Mouse (Mus musculus): Measurements from ENCODE around the gene Fndc3b.

Gene Fndc3b

DNA sequence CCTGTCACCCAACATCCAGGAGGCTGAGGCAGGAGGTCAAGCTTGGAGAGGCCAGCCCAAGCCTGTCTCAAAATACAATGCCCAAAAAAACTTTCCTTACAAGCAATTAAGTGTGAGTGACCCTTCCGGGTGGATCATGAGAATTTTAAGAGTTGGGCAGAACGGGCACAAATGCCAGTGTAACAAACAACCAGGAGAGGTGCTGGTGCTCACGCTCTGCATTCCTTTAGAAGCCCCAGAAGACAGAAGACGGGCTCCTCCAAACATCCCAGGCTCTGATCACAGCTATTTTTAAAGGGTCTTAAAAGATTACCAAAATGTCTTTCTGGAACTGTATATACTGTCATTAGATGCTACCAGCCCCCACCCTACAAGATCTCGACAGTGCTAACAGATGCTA is 2.5 kb downstream of the Fndc3b start:
- no peak for DNase-seq

DNA sequence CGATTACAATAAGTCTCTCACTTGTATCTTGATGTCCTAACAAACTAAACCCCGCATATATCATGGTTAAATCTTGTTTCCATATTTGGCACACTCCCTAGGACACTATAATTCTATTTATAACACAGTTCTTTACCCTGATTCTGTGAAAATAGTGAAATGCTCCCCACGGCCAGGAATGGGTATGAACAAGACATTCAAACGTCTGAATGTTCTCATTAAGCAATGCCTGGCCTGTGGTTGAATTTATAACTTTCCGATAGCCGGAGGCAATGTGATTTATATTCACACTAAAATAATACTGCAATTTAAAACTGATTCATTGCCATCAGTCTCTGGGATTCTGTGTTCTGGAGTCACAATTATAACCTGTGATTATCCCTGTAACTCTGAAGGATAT is 5.3 kb downstream of the Fndc3b start:
- DNase-seq, result no peak

DNA sequence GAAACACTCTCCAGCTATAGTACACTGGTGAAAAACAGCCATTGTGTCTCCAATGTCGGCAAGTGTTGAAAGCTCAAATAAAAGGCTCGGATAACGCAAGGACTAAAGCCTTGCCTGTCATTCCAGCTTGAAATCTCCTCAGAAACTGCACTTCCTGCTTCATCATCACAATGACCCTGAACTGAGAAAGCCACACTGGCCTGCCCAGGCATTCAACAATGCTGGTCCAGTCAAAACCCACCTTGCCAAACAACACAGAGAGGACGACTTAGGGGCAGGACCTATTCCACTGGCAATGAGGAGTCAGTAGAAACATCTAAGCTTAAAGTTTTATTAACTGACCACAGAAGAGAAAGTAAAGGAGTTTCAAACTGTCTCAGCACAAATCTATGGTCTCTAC is 6.1 kb downstream of the Fndc3b start:
- DNase-seq, result no peak

DNA sequence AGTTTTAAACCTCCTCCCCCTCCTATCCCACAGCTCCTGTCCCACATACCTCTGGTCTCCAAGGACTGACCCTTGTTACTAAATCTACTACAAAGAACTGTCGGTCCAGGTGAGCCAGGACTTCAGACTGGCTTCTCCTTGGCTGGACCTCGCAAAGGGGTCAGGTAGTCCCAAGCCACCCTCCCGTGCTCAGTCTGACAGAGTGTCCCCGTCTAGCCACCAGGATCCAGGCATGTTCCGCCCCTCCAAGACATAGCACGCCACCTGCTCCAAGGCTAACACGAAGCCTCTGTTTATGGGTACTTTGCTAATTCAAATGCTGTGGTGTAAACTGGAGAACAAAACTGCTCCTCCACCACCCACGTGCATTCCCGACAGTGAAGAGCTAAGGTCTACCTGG is 6.5 kb downstream of the Fndc3b start:
- DNase-seq, result no peak

DNA sequence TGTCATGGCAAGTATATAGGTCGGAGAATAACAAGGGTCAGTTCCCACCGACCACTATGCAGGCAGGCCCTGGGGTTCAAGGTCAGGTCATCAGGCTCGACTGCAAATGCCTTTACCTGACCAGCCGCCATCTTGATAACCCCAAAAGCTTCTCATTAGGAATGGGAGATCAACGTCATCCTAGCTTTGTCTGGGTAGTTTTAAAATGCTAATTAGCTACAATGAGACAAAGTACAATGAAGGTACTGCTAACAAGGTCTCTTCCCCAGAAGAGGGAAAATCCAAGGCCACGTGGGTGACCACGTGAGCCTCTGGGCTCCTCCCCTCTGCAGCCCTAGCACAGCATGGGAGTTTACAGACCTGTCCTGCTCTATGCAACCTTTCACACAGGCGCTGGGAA is 7.6 kb downstream of the Fndc3b start:
- no peak for DNase-seq

DNA sequence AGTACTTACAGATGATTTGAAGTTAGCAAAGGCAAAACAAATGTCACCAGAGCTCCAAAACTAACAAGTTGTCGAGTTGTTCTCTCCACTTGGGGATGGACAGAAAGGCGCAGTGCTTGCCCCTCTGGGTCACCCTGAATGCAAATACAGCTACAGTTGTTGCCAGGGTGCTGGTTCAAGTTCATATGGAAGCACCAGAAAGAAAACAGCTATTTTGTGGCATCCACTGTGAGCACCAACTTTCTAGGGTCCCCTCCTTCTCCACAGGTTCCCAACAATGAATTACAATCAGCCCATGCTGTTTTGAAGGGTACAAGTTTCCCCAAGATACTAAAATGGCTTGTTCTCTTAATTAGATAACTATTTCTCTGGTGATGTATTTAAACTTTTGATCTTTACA is 8.0 kb downstream of the Fndc3b start:
- no peak for DNase-seq

DNA sequence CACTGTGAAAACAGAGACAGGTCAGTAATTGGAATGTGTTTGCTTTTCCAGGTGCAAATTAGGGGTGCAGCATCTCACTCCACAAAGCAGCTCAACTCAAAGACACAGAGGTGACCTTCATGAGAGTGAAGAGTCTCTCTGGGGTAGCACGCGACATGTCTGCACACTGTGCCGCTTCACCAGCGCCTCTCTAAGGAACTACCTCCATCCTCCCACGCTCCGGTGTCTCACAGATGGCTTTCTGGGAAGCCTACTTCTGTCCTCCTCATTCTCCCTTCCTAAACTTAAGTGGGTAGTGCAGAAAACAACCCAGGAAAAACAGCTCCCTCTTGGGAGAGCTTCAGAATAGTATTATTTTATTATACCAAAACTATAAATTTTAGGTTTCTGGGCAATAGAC is 12.4 kb downstream of the Fndc3b start:
- DNase-seq, result no peak

DNA sequence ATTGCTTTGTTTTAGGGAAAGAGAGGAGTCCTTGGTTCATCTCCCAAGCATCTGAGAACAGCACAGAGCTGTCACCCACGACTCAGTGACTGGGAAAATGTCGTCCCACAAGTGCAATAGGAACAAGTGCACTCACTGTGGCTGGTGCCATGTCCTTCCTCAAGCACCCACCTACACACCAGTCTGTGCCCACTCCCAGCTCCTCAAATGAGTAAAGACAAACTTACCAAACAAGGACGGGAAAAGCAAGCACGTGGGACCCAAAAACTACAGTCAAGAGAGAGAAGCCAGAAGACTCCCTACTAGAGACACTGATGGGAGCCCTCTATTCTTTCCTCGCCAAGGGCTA is 14.7 kb downstream of the Fndc3b start:
- DNase-seq, result no peak

DNA sequence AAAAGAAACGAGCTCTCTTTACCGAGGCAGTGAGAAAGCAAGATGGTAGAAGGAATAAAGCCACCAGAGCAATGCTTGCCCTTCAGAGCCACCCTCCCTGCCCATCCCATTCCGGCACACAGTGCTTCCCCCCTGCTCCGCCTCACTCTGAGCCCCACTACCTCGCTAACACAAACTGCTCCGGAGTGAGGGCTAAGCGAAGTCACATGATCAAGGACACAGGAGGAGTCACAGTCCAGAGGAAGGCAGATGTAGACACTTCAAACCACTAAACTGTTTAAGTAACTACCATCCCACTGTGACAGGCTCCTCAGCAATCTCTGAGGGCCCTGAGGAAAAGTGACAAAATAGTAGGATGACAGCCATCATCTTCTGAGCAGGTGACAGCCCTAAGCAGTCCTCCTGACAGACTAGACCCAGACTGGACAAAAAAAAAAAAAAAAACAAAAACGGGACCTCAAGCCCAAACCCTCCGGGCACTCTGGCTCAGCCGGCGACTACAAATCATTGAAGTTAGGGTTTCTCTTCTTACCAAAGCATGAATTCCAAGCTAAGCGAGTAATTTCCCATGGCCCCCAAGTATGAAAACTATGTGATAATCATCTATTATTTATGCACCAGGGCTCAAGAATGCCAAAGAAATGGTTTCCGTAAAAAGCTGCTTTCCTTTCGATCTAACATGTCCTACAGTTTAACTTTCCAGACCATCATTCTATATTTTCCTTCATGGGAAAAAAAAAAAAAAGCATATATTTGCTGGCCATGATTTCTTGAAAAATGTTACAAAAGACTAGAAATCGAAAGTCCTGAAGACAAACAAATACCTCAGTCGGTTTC is 15.3 kb downstream of the Fndc3b start:
- no peak for DNase-seq

DNA sequence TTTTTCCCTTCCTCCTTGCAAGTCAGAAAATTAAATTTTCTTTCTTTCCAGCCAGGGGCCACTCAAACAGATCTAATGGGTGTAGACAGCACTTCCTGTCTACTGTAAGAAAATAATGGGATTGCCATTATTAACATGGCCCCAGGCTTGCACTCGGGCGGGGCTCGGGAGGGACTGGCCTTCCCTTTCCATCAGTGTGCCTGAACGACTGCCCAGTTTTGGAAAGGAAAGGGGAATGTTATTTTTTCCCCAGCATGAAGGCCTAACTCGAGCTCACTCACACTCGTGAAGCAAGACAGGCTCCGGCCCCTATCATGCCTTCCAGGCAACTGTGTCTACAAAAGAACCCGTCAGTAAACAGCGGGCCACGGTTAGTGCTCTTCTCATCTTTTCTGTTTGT is 16.5 kb downstream of the Fndc3b start:
- DNase-seq, result no peak

DNA sequence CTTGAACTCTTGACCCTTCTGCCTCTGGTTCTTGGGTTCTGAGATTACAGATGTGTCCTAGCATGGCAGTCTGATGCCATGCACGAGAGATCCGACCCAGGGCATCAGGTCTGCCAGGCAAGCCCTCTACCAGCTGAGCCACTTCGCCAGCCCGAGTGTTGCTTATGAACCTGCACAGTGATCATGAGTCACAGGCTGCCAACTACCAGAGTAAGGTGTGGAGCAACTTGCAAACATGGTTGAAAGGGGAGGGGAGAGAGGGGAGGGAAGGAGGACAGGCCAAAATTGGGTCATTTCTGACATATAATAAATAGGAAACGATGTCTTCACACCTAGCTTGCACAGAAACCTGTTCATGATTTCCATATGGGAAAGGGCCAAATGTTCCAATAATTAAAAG is 17.0 kb downstream of the Fndc3b start:
- no peak for DNase-seq

DNA sequence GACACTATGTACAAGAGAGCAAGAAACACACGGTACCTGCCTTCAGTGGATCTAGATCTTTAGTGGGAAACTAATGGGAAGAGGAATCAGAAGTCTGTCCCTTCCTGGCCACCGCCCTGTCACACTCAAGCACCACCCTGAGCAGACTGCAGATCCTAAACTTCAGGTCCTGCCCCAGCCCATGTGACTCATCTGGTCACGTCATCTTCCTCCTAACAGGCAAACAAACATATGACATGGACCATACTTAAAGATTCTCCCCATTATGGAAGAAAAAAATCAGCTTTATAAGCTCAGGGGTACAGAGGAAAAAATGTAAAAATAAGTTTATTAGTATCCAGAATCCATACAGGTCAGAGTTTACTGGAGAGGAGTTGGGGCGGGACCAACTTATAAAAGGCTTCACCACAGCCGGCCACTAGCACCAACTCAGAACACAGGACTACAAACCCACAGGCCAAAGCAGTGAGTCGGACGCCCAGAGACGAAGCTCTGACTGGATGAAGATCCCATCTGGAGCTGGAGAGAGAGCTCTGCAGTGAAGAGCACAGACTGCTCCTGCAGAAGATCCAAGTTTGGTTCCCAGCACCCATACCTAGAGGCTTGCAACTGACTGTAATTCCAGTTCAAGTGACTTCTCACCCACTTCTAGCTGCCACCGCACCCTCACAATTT is 19.5 kb downstream of the Fndc3b start:
- no peak for DNase-seq

DNA sequence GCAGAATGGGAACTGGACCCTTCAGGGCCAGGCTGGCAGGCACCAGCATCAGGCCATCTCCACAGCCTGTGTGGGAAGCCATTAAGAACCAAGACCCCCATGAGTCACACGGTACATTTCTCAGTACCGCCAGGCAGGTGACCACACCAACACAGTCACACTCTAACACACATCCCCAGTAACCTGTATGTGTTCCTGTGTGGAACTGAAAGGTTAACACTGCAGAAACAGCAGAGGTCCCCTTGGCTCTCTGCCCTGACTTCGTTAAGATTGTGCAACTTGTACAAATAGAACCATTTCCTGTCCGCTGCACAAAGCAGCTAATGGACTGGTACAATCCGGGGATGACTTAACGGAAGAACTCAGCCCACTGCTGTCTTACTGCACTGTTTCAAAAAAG is 21.1 kb downstream of the Fndc3b start:
- peak in 1 of 2 experiments; percentile 21 for DNase-seq

DNA sequence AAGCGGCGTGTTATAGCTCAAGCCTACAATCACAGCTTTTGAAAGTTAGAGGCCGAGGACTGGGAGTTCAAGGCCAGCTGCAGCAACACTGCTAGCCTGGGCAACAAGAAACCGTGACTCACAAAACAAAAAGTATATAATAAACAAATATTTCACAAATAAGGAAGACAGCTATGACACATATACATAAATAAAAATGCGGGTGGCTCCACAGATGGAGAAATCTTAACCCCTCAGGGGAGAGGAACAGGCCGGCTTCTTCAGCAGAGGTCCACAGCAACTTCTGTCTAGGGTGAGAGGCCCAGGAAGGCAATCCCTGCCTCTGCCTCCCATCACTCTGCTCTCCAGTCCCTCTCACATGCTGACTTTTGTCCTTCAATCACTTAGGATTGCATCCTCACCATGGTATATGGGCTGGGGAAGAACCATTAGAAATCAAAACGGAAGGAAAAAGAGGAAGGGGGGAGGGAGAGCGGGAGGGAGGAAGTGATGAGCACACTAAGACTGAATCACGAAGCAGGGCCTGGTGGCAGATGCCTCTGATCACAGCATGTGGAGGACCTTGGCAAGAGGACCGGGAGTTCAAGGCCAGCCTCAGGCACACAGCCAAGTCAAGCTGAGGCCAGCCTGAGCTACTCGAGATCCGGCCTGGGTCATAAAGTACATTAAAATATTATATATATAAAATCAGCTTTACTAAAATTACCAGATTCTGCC is 21.8 kb downstream of the Fndc3b start:
- peak; percentile 83 to 84 for DNase-seq

DNA sequence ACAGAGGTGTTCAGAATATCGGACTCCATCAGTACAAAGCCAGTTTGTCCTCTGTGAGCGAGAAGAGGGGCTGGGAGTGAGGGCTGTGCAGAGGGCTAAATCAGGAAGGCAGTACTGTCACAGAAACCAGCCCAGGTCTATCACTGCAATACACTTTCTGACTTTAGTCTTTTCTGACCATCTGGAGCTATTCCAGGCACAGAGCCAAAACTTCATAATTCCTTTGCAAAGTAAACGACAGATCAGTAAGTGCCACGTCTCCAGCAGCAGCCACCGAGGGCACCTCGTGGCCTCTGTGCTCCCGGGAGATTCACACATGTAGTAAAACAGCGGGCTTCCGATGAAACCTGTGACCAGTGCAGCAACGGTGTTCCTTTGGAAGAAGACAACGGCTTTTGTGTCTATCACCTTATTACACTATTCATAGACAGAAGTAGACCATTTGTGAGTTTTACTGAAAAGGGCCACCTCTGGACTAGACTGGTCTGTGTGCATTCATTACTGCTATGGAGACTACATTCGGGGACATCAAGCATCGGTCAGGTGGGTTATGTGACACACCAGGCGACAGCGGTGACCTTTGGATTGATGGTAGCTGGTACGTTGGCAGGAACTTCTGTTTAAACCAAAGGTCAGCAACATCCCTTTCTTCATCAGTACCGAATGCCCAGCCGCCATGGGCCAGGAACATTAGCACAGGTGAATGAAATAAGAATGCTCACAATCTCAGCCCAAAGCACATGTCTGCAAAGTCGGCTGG is 24.2 kb downstream of the Fndc3b start:
- DNase-seq, result no peak

DNA sequence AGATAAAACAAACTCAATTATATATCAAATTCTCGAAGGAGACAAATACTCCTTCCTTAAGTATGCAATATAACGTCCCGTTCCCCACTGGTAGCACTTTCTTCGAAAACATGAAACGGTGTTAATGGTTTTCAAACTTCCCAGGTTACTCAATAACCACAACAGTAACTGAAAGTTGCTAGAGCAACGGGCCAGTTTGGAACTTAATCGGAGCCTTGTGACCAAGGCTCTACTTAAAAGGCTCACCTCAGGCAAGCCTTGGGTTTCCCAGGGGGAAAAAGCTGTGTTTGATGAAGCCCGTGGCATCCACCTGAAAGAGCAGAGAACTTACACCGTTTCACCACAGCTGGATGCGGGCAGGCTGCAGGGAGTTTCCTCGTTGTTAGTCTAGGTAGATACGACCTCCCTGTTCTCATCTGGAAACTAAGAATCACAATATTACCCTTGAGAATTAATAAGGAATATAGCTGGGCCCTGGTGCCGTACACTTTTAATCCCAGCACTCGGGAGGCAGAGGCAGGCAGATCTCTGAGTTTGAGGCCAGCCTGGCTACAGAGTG is 25.4 kb downstream of the Fndc3b start:
- no peak for DNase-seq

DNA sequence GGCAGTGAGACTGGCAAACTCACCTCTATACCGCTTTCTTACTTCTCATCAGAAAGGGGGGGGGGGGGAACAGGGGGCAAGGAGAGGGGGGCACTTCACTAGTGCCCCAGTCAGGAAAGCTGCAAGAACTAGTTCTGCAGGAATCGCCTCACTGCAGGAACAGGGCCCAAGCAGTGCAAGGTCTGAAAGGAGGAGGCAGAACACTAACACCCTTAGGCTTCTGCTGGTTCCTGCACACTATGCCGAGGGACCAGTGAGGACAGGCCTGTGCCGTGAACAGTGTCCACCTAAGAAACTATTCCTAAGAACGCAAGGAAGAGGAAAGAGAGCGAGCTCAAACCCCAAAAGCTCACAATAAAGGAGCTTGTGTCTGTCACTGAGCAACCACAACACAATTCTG is 26.0 kb downstream of the Fndc3b start:
- DNase-seq, result no peak

DNA sequence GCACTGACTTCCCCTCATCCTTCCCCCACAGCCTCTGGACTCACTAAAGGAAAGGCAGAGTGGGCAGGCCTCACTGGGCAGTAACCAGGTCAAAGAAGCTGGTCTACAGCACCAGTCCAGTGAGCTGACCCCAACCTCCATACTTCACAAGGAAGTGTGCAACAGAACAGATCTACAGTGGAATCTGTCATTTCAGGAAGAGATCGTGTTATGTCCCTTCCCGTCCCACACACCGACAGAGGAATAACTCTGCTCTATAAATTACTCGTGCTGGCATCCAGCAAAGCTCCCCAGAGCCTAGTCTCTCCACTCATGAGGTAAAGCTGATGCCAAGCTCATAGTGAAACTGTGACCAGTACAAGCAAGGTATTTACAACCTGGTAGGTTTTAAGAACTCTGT is 27.7 kb downstream of the Fndc3b start:
- no peak for DNase-seq

DNA sequence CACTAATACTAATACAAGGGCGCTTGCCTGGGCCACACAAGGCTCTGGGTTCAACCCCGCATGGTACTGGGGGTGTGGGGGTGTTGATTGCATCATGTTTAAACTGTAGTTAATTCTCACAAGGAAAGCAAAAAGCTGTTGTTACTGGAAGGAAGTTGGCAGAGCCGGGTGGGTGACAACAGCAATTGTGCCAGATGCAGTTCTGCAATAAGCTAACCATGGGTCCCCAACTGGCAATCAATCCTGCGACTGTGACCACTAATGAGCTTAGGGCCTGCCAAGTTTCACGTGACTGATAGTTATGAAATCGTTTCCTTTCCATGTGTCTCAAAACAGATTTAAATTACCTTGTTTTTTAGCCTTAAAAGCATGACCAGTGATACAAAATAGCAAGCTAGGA is 33.5 kb downstream of the Fndc3b start:
- no peak for DNase-seq

DNA sequence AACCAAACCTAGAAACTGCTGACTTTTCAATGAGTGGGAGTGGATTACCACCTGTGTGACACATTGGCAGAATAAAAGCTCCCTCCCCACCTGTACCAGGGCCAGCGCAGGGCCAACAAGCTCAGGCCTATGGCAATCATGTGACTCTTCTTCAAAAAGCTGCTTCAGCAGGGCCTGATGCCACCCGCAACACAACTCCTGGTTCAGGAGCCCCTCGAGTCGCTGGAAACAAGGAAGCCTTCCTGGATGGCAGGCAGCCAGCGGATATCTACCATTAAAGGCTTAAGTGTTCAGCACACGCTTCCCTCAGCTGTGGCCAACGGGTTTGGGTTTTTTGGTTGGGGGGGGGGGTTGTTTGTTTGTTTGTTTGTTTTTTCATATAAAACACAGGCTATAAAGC is 37.4 kb downstream of the Fndc3b start:
- no peak for DNase-seq

DNA sequence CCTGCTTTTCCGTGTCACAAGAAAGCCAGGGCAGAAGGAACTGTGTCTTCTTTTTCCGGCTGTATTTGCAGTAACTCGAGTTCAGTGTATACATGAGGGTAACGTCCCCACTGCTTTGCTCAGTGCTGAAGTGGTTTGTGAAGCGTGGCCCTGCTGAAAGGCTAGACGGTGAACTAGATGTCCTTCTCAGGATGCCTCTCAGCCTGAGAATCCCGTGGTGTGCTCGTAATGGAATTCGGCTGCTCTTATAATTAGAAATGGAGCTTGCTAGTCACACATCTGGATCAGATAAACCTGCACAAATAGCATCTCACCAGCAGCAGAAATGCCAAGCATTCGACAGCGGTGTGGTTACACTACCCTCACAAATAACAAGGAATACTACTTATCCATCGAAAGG is 40.7 kb downstream of the Fndc3b start:
- DNase-seq, result no peak

DNA sequence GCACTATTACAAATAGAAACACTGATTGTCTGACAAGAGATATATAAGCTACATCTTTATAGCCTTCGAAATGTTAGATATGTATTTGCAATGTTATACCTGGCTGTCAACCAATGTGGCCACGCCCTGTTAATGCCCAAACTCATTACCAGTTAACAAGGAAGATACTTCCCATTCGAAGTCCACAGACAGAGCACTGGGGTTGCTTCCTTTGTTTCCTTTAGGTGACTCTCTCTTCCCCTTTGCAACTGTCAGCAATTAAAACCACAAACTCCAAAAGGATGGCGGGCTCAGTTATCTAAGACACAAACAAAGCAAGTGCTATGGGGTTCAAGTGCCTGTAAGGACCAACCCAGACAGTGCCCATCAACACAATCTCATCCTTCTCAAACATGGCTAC is 43.8 kb downstream of the Fndc3b start:
- no peak for DNase-seq

DNA sequence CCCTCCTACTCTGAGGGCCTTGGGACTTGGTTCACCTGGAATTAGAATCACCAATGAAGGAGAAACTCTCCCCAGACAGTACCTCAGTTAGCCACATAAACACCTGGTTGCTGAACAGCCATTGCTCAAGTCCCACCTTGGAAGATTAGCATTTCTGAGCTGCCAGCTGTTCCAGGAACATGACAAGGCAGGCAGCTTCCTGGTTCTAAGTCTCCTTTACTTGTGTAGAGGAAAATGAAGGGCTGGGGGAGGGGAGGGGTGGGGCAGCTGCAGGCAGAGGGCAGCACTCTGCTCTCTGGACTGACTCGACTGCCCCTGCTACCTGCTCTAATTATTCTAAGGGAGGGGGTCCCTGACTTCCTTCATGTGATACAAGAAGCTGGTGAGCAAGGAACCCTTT is 45.8 kb downstream of the Fndc3b start:
- DNase-seq, result no peak
